Mouse (Mus musculus): ENCODE measurements at regions not wholly inside any gene's neighbourhood (a gene's known extent, or its start where the extent isn't known, plus 50 kb on each side); places are given as distances from the start of the nearest gene placed in this dataset.

- no peak for DNase-seq (ENCODE audit: low spot score in 2 of 2)
Observed at GRCm38 (mm10) chr3:120898258-120898657, 273.2 kb downstream of the Rwdd3 start.

DNA sequence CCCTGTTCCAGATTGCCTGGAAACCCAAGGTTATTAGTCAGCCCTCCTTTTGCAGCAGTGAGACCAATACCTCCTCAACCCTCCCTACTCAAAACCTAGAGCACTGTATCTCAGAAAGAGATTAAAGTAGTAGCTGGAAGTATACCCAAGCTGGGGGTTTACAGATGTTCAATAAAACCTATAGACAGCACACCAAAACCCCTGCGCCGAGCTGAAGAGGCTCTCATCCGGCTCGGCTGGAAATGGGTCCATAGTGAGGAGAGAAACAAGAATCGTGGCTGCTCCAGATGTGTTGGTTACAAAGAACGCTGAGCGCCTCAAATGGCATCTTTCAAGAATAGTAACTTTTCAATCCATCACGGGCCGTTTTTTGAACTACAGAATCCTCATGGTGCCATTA, 273.7 kb downstream of the Rwdd3 start:
- no peak for DNase-seq (ENCODE audit: low spot score in 2 of 2)

DNA sequence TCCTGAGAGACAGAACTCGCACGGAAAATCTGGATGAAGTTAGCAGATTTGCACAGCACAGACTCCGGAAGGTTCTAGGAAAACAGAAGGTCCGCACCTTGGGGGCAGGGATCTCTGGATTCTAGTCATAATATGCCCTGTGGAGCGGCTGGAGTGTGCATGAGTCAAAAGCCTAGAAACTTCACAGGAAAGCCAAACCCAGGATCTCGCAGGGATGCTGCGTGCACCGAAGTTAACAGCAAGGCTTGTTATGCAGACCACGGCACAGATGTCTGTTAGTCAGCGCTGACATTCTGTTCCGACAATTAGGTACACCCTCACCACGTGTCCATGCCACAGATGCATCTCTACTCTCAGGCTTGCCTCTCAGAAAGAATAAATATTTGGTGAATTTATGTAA, 274.3 kb downstream of the Rwdd3 start:
- no peak for DNase-seq (ENCODE audit: low spot score in 2 of 2)

DNA sequence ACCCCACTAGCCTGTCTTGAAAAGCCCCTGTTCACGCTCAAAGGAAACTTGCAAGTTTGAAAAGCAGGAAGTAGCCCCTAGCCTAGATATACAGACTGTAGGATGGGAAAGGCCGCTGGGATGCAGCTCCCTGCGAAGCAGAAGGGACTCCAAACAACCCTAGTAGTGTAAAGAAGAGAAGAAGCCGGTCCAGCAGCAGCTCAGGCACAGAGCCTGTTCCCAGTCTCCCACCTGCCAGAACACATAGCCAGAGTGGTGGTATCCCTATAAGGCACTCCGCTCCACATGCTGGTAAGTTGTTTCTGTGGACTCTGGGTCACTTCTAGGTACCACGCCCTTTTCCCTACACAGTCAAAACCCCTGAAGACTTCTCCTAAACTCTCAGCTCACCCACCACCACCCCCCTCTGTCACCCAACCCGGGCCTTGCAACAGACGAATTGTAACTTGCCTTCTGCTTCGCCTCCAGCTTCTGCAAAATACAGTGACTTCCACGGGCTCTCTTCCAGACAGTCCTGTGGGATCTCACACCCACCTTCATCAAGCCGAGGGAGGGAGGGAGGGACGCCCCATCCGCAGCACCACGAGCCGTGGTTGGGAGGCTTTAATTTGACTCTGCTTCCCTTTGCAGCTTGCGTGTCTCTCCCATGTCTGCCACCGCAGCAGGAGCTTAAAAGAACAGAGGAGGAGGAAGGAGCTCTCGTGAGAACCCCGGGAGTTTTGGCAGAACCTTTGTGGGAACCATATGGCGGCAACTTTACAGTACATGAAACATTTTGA, 285.2 kb downstream of the Rwdd3 start:
- DNase-seq (ENCODE audit: low spot score in 2 of 2), result no peak

GRCm38 (mm10) chr3:120885401-120885800, 286.1 kb downstream of the Rwdd3 start:
- no peak for DNase-seq (ENCODE audit: low spot score in 2 of 2)

DNA sequence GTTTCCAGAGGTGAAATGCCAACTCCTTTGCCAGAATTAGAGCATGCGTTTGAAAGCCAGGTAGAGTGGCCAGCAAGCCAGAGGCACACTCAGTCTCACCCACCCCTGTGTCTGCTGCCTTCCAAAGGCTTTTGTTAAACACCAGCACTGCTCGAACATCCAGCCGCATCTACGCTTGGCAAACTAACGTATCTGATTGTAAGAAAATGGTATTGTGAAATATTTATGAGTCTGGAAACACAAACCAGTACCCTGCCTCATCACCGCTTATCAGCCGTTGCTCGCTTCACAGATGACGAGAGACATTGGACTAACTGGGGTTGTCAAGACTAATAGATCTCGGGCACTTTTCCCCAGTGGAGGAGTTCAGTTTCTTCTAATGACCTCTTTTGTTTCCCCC, 287.3 kb downstream of the Rwdd3 start:
- DNase-seq (ENCODE audit: low spot score in 2 of 2), result no peak

DNA sequence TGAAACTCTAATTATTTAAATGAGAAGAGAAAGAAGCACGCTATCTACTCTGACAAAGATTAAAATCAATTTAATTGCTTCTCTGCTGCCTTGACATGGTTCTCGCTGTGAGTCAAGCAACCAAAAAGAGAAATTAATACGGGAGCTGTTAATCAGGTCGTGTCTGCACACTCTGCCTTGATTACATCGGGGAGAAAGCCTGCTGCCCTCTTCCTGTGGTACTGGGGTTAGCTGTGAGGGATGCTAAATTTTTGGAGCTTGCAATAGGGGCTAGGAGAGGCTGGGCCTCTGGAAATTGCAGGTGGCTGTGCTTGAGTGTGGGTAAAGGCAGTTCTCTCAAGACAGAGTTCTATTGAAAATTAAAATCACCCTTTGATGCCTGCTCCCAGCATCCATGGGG, 287.8 kb downstream of the Rwdd3 start:
- no peak for DNase-seq (ENCODE audit: low spot score in 2 of 2)

DNA sequence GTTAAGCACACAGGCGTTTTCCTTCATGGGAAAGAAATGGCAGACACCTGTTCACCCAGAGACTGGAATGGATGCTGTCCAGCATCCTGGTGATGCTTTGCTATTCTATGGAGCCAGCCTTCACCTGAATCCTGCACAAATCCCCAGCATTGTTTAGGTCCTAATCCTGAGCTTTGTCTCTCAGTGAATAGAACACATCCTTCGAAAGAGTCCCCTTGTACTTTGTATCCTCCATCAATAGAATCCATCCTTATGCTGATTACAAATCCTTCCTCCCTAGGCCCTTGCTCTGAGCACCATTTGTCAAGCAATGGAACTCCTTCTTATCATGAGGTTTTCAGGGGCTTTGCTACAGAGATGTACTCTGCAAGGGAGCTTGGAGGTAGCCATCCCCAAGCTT, 292.1 kb downstream of the Rwdd3 start:
- DNase-seq (ENCODE audit: low spot score in 2 of 2), result no peak

- no peak for DNase-seq (ENCODE audit: low spot score in 2 of 2)
Observed at GRCm38 (mm10) chr3:120875740-120876139, 295.8 kb downstream of the Rwdd3 start.

- DNase-seq (ENCODE audit: low spot score in 2 of 2), result no peak
Observed at GRCm38 (mm10) chr3:120865036-120865435, 306.5 kb downstream of the Rwdd3 start.

DNA sequence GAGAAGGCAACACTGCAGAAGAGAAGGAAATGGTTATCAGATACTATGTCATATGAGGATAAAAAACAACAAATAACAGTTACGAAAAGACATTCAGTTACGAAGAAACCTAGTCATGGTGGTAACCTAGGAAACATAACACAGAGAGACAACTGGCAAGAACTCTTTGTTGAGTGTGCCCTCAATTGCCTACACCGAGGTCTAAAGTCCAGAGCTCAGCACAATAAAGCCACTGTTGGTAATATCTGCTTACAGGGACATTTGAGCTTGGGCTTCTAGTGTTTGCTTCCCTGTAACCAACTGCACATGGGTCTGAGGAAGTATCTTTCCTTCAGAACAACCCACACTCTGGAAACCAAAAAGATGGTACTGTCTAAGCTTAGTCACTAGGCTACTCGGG, 309.9 kb downstream of the Rwdd3 start:
- no peak for DNase-seq (ENCODE audit: low spot score in 2 of 2)

- no peak for DNase-seq (ENCODE audit: low spot score in 2 of 2)
Observed at GRCm38 (mm10) chr3:120858281-120858680, 313.2 kb downstream of the Rwdd3 start.

- DNase-seq (ENCODE audit: low spot score in 2 of 2), result no peak
Observed at GRCm38 (mm10) chr3:120854322-120854721, 317.2 kb downstream of the Rwdd3 start.

DNA sequence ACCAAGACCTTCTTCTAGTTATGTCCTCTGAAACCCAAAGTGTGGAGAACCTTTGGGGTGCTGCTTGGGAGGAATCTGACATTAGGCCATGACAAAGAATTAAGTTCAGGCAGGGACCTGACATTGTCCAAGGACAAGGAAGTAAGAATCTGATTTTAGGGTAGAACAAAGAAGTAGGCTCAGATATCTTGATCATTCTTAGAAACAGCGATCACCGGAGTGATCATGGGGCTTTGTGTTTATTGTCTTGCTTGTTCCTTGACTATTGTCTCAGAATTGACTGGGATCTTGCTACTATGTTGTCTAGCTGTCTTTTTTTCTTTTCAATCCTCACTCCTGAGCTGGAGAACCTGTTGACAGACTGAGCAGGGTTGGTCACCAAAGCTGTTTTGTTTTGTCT, 327.9 kb downstream of the Rwdd3 start:
- DNase-seq (ENCODE audit: low spot score in 2 of 2), result no peak

DNA sequence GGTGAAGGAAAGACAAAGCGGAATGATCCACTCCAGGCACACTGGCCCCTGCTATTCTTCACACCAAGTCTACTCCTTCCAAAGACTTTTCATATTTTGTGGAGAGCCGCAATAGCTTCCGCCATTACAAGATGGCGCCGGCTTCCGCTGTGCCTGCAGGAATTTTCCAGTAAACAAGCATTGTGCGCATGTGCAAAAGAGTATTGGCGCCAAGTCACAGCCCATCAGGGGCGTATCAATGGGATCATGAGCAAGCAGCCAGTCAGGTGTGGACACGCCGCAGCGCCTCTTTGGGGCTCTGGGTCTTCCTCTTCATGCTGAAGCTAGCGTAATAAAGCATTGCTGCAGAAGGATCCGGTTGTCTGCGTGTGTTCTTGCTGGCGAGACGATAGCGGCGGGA, 348.0 kb downstream of the Rwdd3 start:
- no peak for DNase-seq (ENCODE audit: low spot score in 2 of 2)

DNA sequence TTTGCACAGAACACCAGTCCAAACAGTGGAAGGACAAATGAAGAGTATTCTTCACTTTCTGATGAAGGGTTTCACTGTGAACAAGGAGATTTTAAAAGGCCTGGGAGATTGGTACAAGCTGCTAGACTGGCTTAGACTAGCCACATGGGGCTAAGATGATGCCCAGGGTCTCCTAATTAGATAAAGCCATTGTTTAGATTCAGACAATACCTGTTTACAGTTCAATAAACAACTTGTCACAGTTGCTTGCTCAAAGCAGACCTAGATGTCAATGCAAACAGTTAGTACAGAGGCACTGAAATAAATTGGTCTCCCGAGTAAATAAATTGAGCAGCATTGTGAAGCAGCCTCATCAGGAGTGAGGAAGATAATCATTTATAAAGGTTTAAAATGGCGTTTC, 359.6 kb downstream of the Rwdd3 start:
- no peak for DNase-seq (ENCODE audit: low spot score in 2 of 2)

GRCm38 (mm10) chr3:120810527-120810926, 361.0 kb downstream of the Rwdd3 start:
- no peak for DNase-seq (ENCODE audit: low spot score in 2 of 2)

GRCm38 (mm10) chr3:120810048-120810447, 361.4 kb downstream of the Rwdd3 start:
- no peak for DNase-seq (ENCODE audit: low spot score in 2 of 2)

GRCm38 (mm10) chr3:120786659-120787058, 384.8 kb downstream of the Rwdd3 start:
- DNase-seq (ENCODE audit: low spot score in 2 of 2), result peak in 1 of 2 experiments; percentile 2

- DNase-seq (ENCODE audit: low spot score in 2 of 2), result no peak
Observed at GRCm38 (mm10) chr3:120781486-120781885, 390.0 kb downstream of the Rwdd3 start.

- no peak for DNase-seq (ENCODE audit: low spot score in 2 of 2)
Observed at GRCm38 (mm10) chr3:120779091-120779490, 392.4 kb downstream of the Rwdd3 start.

- DNase-seq (ENCODE audit: low spot score in 2 of 2), result no peak
Observed at GRCm38 (mm10) chr3:120774951-120775350, 396.5 kb downstream of the Rwdd3 start.

- no peak for DNase-seq (ENCODE audit: low spot score in 2 of 2)
Observed at GRCm38 (mm10) chr3:120761681-120762080, 409.8 kb downstream of the Rwdd3 start.

DNA sequence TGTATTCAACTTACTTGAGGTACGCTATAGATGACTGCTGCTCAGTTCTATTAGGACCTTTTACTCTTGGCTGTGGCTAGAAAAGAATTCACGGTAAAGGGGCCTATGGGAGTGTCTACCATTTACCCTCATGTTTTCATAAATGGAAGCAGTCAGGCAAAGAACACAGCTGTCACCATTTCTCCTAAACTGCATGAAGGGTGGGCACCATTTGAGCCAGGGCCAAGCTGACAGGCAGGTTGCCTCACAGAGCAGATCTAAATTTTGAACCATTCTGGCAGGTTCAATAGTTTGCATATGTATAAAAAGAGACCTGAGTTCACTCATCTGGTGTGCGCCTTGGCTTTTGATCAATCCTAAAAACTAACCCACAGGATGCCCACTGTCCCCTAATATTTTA, 410.3 kb downstream of the Rwdd3 start:
- DNase-seq (ENCODE audit: low spot score in 2 of 2), result no peak
